Comparison of ENCODE assay signal across 10 mouse cellular contexts in the genomic region with DNA sequence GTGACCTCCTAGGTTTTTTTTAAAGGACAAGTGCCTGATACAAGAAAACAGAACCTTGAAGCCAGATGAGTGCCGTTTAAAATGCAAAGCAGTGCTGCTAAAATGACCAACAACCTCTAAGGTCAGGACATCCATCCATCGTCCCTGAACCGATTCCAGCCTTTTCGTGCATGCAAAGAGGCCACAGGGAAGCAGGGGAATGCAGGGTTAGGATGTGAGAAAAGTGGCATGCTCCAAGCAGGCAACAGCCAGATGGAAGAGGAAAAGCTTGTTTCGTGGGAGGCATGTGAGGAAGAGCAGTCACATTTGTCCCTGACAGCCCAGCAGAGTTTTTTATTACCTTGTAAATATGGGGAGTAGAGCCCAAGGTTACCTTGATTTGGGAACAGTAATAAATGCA.
DNase-seq lines count a peak whose midpoint lies in the region; ATAC-seq lines count a peak whose summit lies in the region.
"Had no signal": no experiment of that assay in that cellular context is flagged by ENCODE, and none has a peak within 500 bp of the region (broad histone marks: within the 10 kb centered on the region; RNA-seq: fewer than 3 reads in every experiment).

No protein-coding gene starts in this region.

- H3K4me1 ChIP-seq in kidney, embryonic 16.5 days (ENCODE audit: insufficient read depth, low read length): peaks cover 13% of the 10 kb centered on the region
- H3K4me1 ChIP-seq in forebrain, embryonic 13.5 days: peaks cover 18% of the 10 kb centered on the region

- no peak for DNase-seq in kidney, adult 18-20 months
- peak; percentile 23 to 24 for DNase-seq in layer of hippocampus, postnatal 10 days (ENCODE audit: low spot score in 2 of 2)
- peak; percentile 39 for DNase-seq in neural tube, embryonic 10.5 days (ENCODE audit: extremely low spot score, low spot score)
- DNase-seq in urinary bladder, postnatal 25 days (ENCODE audit: low spot score): no peak
- no peak for DNase-seq in frontal cortex, postnatal 25 days (ENCODE audit: low spot score in 2 of 2)
- DNase-seq in lung, postnatal 25 days (ENCODE audit: low spot score): no peak
- DNase-seq: kidney, adult 9 months had no signal

- H3K9me3 ChIP-seq in kidney, embryonic 16.5 days (ENCODE audit: low read length): no peaks in the 10 kb centered on the region
- H3K9me3 ChIP-seq in forebrain, embryonic 13.5 days (replicated peaks): no peaks in the 10 kb centered on the region
- H3K9me3 ChIP-seq: limb, embryonic 15.5 days had no signal

- no peak overlapping the region for H3K4me3 ChIP-seq in kidney, embryonic 16.5 days (ENCODE audit: low read length)
- no peak overlapping the region for H3K4me3 ChIP-seq in forebrain, embryonic 13.5 days

- ATAC-seq in kidney, embryonic 16.5 days (ENCODE audit: low FRiP score, low TSS enrichment): no peak
- ATAC-seq in forebrain, embryonic 13.5 days: no peak

- H3K27me3 ChIP-seq in kidney, embryonic 16.5 days (ENCODE audit: insufficient read depth, low read length): no peaks in the 10 kb centered on the region
- no peaks in the 10 kb centered on the region for H3K27me3 ChIP-seq in forebrain, embryonic 13.5 days
- H3K27me3 ChIP-seq: limb, embryonic 15.5 days had no signal

- peak overlapping the region; percentile 74; the same call in 1 of the 2 replicates for H3K4me2 ChIP-seq in kidney, embryonic 16.5 days (replicated peaks; ENCODE audit: low read depth, low read length)
- H3K4me2 ChIP-seq in forebrain, embryonic 13.5 days: peak overlapping the region; percentile 87; the same call in 1 of the 2 replicates

- no peaks in the 10 kb centered on the region for H3K36me3 ChIP-seq in kidney, embryonic 16.5 days (ENCODE audit: insufficient read depth, low read length)
- H3K36me3 ChIP-seq in forebrain, embryonic 13.5 days (ENCODE audit: poor library complexity, severe bottlenecking): no peaks in the 10 kb centered on the region
- H3K36me3 ChIP-seq: limb, embryonic 15.5 days had no signal

- H3K27ac ChIP-seq in kidney, embryonic 16.5 days (ENCODE audit: low read length): no peak overlapping the region
- H3K27ac ChIP-seq in forebrain, embryonic 13.5 days: 0 out of 2 replicates have a peak overlapping the region, but pooled peaks have one; percentile 88
- H3K27ac ChIP-seq: limb, embryonic 15.5 days had no signal

- no peak overlapping the region for H3K9ac ChIP-seq in kidney, embryonic 16.5 days (replicated peaks; ENCODE audit: low read length)
- peak overlapping the region; percentile 75; the same call in 1 of the 2 replicates for H3K9ac ChIP-seq in forebrain, embryonic 13.5 days

- WGBS in kidney, embryonic 16.5 days: 10% methylated on average over 5 of the region's 5 CpGs
- WGBS in forebrain, embryonic 13.5 days: 29% methylated on average over 5 of the region's 5 CpGs

Comparison
In these comparisons a context has a peak if more than half of its experiments do, and no peak if none do; other contexts are left out.
1. DNase-seq: peak in layer of hippocampus, postnatal 10 days (2 of 2) and neural tube, embryonic 10.5 days (single experiment); none in kidney, adult 18-20 months (single experiment), urinary bladder, postnatal 25 days (single experiment), frontal cortex, postnatal 25 days (0 of 2) and lung, postnatal 25 days (single experiment).